Mouse (Mus musculus) G1E-ER4 (cell line): ENCODE results near the gene Celsr2. TPM values are rescaled to one million over a fixed set of nuclear protein-coding genes. Genes with fewer than 3 reads are reported as not detected.

Experiments used
- GATA1 ChIP-seq: IDR thresholded peaks from one replicate; pipeline ENCODE4 v1.8.0; 2012; ENCODE audit warnings: low read length, inconsistent platforms
- polyA plus RNA-seq: library from polyadenylated mRNA; stranded (reverse); fragments of >175 nt; gene quantifications from 2 replicates; pipeline ENCODE4 v1.2.3, GENCODE M21; 2012

Celsr2 gene
- polyA plus RNA-seq, 1 experiment = not detected

DNA sequence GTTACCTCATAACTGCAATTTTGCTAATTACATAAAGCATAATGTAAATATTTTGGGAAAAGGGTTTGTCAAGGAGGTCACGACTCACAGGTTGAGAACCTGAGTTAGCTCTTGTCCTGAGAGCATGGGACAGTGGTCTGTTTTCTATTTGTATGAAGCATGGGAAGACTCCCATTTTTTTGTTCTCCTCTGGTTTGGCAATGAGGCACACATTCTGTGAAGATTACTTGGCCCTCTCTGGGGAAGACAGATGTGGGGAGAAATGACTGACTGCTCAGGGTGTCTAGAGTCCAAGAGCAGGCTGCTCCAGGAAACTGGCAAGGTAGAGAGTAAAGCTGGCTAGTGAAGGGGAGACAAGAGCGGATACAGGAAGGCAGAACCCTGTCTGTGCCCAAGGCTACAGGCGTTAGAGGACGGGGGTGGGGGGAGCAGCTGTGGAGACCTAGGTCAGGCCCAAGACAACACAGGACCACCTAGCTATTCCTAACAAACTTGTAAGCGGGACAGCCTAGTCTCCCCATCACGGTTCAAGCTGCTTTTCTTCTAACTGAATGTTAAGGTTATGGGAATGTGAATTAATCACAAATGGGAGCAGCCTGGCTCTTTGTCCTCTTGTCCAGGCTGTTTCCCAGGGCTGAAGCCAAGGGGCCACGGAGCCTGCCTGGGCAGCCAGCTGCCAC is 9.7 kb upstream of the Celsr2 start:
- no peak for TF ChIP-seq GATA1

DNA sequence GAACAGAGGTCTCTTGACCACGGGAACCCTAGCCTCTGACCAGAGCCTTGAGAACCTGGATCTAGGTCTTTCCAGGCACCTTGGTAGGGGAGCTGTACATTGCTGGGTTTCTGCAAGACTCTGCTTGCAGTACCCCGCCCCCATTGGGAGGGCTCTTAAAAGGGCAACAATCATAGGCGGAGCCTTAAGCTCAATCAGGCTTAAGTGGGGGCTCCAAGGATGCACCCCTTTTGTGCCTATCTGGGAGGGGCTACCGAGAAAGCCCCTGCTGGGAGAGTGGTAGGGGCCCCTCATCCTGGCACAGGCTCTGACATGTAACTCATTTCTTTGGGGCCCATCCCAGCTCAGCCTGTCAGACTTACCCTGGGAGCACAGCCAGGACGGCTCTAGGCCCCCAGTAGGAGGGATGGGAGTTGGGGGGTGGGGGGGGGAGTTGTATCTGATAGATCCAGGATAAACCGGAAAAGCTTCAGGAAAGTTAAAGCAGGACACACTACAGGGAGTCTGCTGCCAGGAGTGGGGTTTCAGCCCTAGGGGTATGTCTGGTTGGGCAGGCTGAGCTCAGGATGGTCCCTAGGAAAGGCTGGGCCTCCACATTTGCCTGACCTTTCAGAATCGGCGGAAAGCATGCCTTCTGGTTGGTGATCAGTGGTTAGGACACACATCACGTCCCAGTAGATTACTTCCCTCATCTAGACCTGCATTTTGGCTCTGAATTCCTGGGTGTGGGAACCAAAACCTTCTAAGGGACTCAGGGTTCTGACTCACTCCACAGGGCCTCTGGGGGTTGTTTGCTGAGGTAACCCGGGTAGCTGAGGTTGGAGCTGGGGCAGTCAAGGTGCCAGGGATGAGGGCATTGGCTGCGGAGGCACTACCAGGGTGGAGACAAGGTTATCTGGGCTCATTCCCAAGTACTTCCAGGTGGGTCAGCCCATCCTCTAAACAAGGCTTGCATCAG is 8.8 kb upstream of the Celsr2 start:
- TF ChIP-seq GATA1 = no peak

DNA sequence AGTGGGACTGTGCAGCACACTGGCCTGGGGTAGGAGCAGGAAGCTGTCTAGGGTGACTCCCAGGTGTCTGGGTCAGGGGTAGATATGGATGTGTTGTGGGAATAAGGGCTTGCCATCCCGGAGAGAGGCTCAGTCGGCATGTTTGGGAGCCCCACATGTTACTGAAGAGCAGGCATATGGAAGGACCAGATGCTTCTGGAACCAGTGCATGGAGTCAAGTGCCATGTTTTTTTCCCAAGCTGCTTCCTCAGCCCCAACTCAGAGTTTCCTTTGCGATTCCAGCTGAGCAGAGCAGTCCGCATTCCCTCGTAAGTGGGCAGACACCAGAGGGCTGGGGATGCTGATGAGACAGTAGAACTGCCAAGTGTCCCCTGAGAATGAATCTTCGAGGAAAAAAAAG is 7.7 kb upstream of the Celsr2 start:
- no peak for TF ChIP-seq GATA1

DNA sequence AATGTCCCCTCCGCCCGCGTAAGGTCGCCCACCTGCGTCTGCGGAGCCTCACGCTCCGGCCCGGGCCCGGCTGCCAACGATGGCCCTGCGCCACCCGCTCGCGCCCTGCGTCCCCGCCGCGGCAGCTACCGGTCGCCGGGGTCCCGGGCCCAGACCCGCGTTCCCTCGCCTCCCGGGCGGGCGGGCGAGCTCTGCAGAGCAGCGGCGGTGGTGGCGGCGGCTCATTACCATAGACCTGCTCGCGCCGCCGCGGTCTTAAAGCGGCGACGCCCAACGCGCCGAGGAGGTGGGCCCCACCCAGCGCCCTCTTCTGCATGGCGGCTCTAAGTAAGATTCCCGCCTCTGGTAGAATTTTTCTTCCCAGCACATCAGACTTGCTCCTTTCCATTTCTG is 475 bp upstream of the Celsr2 start:
- no peak for TF ChIP-seq GATA1

DNA sequence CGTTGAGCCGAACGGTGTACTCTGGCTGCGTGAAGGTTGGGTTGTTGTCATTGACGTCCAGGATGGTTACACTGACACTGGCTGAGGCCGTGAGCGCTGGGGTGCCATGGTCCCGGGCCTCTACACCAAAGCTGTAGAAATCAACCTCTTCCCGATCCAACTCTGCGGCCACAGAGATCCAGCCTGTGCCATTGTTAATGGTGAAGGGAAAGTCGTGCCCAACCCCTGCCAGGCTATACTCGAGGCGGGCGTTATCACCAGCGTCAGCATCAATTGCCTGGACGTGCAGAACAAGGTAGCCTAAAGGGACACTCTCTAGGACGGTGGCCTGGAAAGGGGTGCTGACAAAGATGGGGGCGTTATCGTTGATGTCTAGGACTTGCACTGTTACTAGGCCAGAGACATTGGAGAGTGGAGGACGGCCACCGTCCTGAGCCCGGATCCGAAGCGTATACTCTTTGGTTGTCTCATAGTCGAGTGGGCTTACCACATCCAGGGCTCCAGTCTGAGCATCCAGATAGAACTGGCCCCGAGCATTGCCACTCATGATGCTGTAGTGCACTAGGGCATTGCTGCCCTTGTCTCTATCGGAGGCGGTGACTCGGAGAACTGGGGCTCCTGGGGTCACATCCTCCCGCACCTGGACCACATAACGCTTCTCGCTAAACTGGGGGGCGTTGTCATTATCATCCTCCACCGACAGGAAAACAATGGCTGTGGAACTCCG is 1.6 kb downstream of the Celsr2 start:
- TF ChIP-seq GATA1 = no peak

DNA sequence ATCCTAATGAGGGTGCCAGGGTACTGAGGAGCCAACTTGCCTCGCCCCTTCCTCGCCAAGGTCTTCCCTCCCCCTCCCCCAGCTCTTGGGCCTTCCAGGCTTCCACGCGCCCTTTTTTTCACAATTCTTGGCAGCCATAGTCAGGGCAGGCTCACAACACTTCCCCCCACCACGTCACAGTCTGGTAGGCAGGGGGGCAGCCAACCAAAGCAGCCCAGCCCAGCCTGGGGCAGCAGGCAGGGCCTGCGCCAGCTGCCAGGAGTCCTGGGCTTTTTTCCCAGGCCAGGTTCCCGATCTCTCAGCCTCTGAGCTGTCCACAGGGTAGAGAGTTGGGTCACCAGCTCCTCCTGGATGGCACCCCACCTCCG is 3.6 kb downstream of the Celsr2 start:
- TF ChIP-seq GATA1 = no peak

DNA sequence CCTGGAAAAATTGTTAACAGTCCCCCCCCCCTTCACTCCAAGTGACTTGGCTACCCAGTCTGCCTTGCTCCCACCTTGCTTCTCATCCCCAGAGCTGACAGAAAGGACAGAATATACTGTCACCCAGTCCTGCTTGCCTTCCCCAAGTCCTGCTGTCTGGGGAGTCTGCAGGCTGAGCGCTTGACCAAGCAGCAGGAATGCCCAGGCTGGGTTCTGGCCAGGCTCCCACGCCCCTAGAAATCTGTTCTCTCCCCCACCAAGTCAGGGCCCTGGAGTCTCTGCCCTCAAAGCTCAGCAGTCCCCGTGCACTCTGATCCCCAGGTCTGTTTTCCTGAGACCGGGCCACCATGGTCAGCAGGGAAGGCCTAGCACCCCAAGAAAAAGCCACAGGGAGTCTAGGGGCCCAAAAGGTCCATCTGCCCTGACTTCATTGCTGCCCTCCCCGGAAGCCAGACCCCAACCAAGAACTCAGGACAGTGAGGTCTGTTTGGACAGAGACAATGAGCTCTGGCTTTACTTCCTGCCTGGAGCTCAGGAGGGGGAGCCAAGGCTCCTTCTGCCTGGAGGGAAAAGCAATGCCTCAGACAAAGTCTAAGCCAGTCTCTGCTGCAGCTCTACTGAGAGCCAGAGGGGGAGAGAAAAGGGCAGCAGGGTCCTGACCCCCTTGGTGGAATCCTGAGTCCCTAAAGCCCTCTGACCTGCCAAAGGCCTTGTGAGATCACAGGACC is 4.2 kb downstream of the Celsr2 start:
- TF ChIP-seq GATA1 = no peak

DNA sequence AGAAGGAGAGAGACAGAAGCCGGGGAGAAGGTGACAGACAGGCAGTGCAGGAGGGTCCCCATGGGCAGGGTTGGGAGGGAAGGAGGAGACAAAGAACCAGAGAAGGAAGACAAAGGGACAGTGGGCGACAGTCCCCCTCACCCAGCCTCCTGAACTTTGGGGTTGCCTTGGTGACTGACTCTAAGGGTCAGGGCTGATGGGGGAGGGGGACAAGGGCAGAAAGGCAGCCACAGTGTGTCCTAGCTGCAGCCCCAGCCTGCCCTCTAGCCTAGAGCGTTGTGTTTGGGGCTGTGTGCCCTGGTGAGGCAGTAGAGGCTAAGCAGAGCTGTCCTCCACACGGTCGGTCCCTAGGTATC is 5.0 kb downstream of the Celsr2 start:
- TF ChIP-seq GATA1 = no peak

DNA sequence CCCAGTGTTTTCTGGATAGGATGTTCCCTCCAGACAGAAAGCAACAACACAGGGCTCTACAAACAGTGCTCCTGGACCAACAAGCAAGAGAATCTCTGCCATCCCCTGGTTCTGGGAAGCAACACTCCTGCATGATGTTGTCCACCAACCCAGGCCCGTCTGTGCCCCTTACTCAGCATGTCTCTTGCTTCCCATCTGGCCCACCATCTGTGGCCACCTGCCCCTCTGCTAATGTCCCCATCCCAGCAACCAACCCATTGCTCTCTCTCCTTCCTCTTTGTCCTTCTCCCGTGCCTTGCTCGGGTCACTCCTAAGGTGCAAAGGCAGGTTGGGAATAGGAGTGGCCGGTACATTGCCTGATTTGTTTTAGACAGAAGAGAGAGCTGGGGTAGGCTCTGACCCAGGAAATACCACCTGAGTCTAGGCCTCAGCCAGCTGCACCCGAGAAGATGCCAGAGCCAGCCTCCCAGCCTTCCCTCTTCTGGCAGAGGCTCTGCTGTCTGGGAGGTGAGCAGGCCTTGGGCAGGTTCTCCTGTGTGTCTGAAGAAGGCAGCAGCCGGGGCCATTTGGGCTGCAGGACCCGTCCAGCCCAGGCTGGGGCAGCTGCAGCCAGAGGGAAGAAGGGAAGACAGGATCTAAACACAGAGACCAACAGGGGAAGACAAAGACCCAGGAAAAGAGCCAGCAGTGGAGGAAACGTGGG is 5.5 kb downstream of the Celsr2 start:
- TF ChIP-seq GATA1 = no peak

DNA sequence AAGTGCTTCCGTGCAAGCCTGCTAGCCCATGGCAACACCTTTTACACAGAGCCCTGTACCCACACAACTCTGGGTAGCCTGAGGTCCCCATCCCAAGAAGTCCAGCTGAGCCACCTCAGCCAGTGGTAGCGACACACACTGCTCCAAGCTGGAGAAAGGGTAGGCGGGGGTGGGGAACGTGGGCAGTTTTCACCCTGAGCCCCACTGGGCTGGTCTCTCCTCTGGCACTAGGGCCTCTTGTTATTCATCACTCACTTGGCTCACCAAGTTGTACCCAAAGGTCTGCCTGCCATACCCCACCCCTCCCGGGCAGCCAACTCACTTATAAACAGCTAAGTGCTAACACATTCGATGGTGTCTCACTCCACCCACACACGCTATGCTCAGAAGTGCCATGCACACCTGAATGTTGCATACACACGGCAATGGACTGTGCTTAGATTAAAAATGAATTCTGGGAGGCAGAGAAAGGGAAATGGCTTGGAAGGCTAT is 6.8 kb downstream of the Celsr2 start:
- TF ChIP-seq GATA1 = no peak

DNA sequence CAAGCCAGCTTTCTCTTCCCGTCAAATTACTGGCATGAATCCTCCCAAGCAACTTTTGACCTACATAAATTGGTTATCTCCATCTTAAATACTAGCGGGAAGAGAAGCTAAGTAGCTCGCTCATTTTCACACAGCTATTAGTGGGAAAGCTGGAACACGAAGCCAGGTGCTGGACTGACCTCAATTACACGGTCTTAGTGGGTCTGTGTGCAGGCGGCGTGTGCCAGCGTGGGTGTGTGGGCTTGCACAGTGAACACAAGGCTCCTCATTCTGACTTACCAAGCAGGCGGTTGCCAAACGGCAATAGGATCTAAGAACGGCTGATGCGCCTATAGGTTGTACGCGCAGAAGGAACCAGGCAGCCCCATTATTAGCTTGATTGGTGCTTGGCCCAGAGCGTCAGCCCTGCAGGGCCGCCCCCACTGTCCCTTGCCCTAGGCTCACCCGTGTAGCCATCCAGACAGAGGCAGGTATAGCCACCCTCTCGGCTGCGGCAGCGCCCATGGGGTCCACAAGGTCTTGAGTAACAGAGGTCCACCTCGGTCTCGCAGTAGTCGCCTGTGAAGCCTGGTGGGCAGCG is 9.0 kb downstream of the Celsr2 start:
- TF ChIP-seq GATA1 = no peak

DNA sequence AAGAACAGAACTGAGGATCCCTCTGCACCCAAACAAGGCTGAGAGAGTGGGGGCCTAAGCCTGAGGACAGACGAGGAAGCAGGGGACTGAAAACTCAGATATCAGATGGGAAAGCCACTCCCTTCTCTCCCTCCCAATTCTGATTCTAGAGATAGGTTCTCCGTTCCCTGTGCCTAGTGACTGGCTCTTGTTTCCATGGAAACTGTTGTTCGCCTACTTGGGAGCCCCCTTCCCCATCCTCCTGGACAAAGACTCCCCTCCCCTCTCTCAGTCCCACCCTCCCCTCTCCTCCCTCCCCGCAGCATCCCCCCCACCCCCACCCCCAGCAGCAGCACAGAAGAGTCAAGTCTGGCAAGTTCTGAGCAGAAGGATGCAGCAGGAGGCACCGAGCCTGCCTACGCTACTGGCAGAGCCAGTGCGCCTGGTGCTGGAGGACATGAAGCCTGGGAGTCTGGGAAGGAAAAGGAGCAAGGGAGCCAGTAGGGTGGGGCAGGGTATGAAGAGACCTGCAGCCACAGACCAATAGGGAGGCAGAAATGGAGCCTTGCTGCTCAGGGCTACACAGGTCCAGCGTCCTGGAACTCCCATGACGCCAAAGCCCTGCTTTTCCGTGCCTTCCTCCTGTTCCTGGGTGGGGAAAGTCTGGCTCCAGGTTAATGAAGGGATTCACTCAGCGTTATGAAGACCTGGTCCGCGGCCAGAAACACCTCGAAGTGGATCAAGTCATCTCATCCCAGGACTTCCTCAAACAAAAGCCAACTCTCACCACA is 9.6 kb downstream of the Celsr2 start:
- TF ChIP-seq GATA1 = no peak

DNA sequence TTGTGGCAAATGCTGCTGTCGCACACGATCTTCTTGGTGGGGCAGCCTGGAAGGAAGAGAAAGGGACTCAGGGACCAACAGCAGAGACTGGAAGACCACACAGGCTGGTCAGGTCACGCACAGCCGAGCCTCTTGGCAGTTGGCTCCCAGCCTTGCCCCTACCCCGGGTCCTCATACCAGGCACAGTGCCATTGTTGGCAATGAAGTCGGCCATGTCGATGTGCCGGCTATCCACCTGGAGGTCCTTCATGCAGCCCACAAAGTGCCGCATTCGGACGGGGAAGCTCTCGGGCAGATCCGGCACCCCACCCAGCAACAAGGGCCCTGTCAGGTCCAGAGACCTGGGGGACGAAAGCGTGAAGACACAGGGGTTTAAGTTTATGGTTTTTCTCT is 12.8 kb downstream of the Celsr2 start:
- no peak for TF ChIP-seq GATA1

DNA sequence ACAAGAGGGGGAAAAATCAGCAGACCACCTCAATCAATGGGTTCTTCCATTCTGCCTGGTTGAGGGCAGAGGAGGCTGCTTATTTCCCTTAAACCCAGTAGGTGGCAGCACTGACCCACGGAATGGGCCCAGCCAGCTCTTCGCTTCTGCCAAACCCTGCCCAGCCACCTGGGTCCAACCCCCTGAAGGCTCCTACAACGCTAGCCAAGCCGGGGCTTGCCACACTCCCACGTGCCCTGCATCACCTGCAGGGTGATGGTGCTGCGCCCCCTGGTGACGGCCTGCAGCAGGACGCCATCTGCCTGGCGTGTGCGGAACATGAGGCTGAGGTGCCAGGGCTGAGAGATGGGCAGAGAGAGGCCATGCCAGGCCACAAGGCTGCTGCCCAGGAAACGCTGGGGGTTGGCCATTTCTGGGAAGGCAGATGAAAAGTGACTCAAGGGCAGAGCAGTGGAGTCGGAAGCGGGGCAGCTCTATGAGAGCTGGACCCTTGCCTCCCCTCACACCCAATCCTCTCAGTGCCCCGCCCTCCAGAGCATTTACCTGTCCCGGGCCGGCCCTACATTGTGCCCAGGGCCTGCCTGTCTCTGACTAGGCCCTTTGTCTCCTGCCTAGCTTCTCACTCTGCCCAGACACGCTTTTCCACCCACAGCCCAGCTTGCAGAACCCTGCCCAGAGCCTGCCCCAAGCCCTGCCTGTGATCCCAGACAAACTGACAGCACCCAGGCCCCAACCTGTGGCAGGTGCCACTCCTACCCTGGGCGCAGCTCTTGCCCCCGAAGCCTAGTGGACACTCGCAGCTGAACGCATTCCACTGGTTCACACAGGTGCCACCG is 13.4 kb downstream of the Celsr2 start:
- no peak for TF ChIP-seq GATA1
